Mouse (Mus musculus) hindbrain, embryonic 11.5 days (tissue): ENCODE results near the gene Gabarapl1. TPM values are rescaled to one million over a fixed set of nuclear protein-coding genes. Genes with fewer than 3 reads are reported as not detected.

Experiments
- ATAC-seq: fragments of 200-750 bp; cut with Nextera tagmentation; 2 replicates; pipeline ENCODE4 v1.8.0; 2017; ENCODE audit warnings: mild to moderate bottlenecking, moderate TSS enrichment, moderate library complexity; ENCODE audit not compliant: low FRiP score
- DNase-seq: peaks from one replicate; pipeline ENCODE4 v3.0.0-alpha.2; 2015; ENCODE audit warnings: low spot score
- H3K27ac ChIP-seq: fragments of 300-500 bp; sonication (generic); 2 replicates; pipeline ENCODE4 v1.5.1; 2014; ENCODE audit warnings: mild to moderate bottlenecking, low read depth, low read length
- H3K27me3 ChIP-seq: fragments of 300-500 bp; sonication (generic); 2 replicates; pipeline ENCODE4 v1.6.1; 2014; ENCODE audit warnings: mild to moderate bottlenecking, low read length, moderate library complexity, mixed read lengths; ENCODE audit not compliant: control insufficient read depth, insufficient read depth
- H3K36me3 ChIP-seq: fragments of 300-500 bp; sonication (generic); 2 replicates; pipeline ENCODE4 v1.6.1; 2014; ENCODE audit warnings: mild to moderate bottlenecking, low read length, moderate library complexity, mixed read lengths; ENCODE audit not compliant: control insufficient read depth, insufficient read depth
- H3K4me1 ChIP-seq: fragments of 300-500 bp; sonication (generic); replicated peaks from 2 replicates; pipeline ENCODE4 v1.6.1; 2014; ENCODE audit warnings: low read length, mixed read lengths; ENCODE audit not compliant: control insufficient read depth, insufficient read depth
- H3K4me2 ChIP-seq: fragments of 300-500 bp; sonication (generic); replicated peaks from 2 replicates; pipeline ENCODE4 v1.6.1; 2014; ENCODE audit warnings: mild to moderate bottlenecking, low read depth, low read length
- H3K4me3 ChIP-seq: fragments of 300-500 bp; sonication (generic); 2 replicates; pipeline ENCODE4 v1.5.1; 2014; ENCODE audit warnings: low read depth, low read length
- H3K9ac ChIP-seq: fragments of 300-500 bp; sonication (generic); 2 replicates; pipeline ENCODE4 v1.6.1; 2014; ENCODE audit warnings: low read depth, low read length
- H3K9me3 ChIP-seq: fragments of 300-500 bp; sonication (generic); 2 replicates; pipeline ENCODE4 v1.6.1; 2016; ENCODE audit warnings: low read length; ENCODE audit not compliant: control insufficient read depth
- WGBS: fragments of 180-500 bp; shearing (Covaris S2); extraction: QIAGEN DNeasy Blood & Tissue Kit; methylation state at CpG from one replicate; pipeline ENCODE4 v1.1.7; 2014; 5-methylcytosine and 5-hydroxymethylcytosine counted together
- polyA plus RNA-seq: library from polyadenylated mRNA; unstranded; fragments of >200 nt; fragmentation: Nextera tagmentation; extraction: Ambion mirVana; gene quantifications from 2 replicates; pipeline ENCODE4 v1.2.1, GENCODE M21; 2014

Gene Gabarapl1
- polyA plus RNA-seq, 1 experiment from 2014 or later: 26.7 TPM

DNA sequence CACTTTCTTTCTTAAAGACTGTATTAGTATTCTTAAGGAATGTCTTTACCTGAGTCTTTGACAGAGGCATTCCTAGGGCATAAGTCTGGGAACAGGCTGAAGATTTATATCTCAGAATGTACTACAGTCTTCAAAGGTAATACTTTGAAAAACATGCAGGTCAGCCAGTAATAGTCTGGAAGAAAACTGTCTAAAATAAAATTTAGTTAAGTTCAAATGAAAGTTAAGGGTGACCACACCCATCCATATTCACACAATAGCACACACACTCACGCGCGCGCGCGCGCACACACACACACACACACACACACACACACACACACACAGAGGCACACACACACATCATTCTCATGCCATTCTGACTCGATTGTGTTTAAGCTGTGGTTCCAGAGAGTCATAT lies 44.6 kb downstream of the Gabarapl1 start, which contains the start of gene Klre1:
TSS of gene Klre1 (plus strand) at position 301 of the 400 bp plus-strand sequence.
- no peaks in the 10 kb centered on the region for H3K27me3 ChIP-seq
- no peaks in the 10 kb centered on the region for H3K9me3 ChIP-seq
- H3K4me1 ChIP-seq: no peaks in the 10 kb centered on the region
- no peak within 1 kb of the TSS for H3K4me3 ChIP-seq
- DNase-seq (no peak), ATAC-seq (no peak)
- 93% methylated on average over 8 of the region's 8 CpGs for WGBS
- H3K9ac ChIP-seq: no peak within 1 kb of the TSS
- no peaks in the 10 kb centered on the region for H3K36me3 ChIP-seq
- H3K27ac ChIP-seq: no peak within 1 kb of the TSS
- no peak within 1 kb of the TSS for H3K4me2 ChIP-seq

DNA sequence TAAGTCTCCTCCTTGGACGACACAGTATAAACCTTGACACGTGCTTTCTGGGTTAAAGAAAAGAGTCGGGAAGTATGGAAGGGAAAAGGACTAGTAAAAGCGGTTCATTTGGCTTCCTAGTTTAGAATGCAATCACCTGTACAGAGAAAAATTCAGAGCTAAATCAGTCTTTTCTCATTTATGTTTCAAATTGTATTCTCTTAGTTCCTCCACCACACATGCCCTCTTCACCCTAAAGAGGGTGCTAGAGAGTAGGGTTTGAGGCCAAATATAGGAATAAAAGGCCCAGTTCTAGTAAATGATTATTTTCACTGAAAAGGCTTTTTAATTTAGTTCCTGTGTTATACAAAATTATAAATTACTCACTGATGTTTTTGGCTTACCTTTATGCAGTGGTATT lies 48.3 kb downstream of the Gabarapl1 start:
- Histone ChIP-seq H3K36me3 (no peaks in the 10 kb centered on the region), H3K4me3 (no peak overlapping the region), H3K4me1 (no peaks in the 10 kb centered on the region), H3K9ac (no peak overlapping the region), H3K4me2 (no peak overlapping the region), H3K27me3 (no peaks in the 10 kb centered on the region), H3K9me3 (no peaks in the 10 kb centered on the region), H3K27ac (no peak overlapping the region)
- no peak for DNase-seq
- ATAC-seq: no peak
- 75% methylated on average over 4 of the region's 4 CpGs for WGBS

DNA sequence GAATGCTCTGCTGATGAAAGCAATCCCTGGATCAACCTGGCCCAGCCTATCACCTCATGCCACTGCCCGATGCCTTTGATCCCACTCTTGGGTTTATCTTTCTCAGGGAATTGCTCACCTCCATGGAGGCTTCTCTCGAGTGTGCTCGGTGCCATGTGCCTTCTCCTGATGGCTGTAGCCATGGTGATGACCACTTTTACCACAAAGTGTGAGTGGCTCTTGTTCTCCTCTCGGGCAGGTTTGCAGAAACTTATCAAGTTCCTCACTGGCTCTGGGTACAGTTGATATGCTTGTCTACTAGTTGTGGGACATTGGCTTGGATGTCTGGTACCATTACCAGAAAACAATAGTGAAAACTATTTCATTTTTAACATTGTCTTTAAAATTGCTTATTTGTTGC lies 48.9 kb downstream of the Gabarapl1 start:
- no peaks in the 10 kb centered on the region for H3K36me3 ChIP-seq
- H3K4me1 ChIP-seq: no peaks in the 10 kb centered on the region
- H3K4me2 ChIP-seq: no peak overlapping the region
- no peaks in the 10 kb centered on the region for H3K9me3 ChIP-seq
- 89% methylated on average over 4 of the region's 4 CpGs for WGBS
- no peak overlapping the region for H3K27ac ChIP-seq
- H3K9ac ChIP-seq: no peak overlapping the region
- DNase-seq (no peak), ATAC-seq (no peak)
- no peaks in the 10 kb centered on the region for H3K27me3 ChIP-seq
- no peak overlapping the region for H3K4me3 ChIP-seq

GRCm38 (mm10) chr6:129583014-129583413 lies 50.1 kb downstream of the Gabarapl1 start:
- no peak overlapping the region for H3K4me2 ChIP-seq
- no peaks in the 10 kb centered on the region for H3K4me1 ChIP-seq
- WGBS: 80% methylated on average over 3 of the region's 3 CpGs
- no peak overlapping the region for H3K9ac ChIP-seq
- H3K36me3 ChIP-seq: no peaks in the 10 kb centered on the region
- no peak overlapping the region for H3K4me3 ChIP-seq
- H3K9me3 ChIP-seq: no peaks in the 10 kb centered on the region
- DNase-seq: no peak
- H3K27ac ChIP-seq: no peak overlapping the region
- H3K27me3 ChIP-seq: no peaks in the 10 kb centered on the region
- no peak for ATAC-seq

- ATAC-seq: no peak
- WGBS: 85% methylated on average over 3 of the region's 3 CpGs
- no peaks in the 10 kb centered on the region for H3K27me3 ChIP-seq
Observed at GRCm38 (mm10) chr6:129591508-129591907, 58.5 kb downstream of the Gabarapl1 start, which contains the start of gene Klrd1. TSS of gene Klrd1 (plus strand) at chr6:129591782.

More at GRCm38 (mm10) chr6:129591508-129591907, 58.5 kb downstream of the Gabarapl1 start, which contains the start of gene Klrd1:
- Histone ChIP-seq H3K9me3 (no peaks in the 10 kb centered on the region), H3K4me3 (no peak within 1 kb of the TSS), H3K4me2 (no peak within 1 kb of the TSS), H3K36me3 (no peaks in the 10 kb centered on the region), H3K27ac (no peak within 1 kb of the TSS), H3K9ac (no peak within 1 kb of the TSS), H3K4me1 (no peaks in the 10 kb centered on the region)
- DNase-seq: no peak

Other genes starting within 250 kb of the Gabarapl1 start
- gene 4922502D21Rik, start 201.4 kb upstream of the Gabarapl1 start, polyA plus RNA-seq: not detected in 2 replicates
- gene Clec12a, start 190.5 kb upstream of the Gabarapl1 start, polyA plus RNA-seq: 0.25 and 0.36 TPM in 2 replicates
- not detected in 2 replicates for gene Clec12b, start 147.3 kb upstream of the Gabarapl1 start, polyA plus RNA-seq
- 12.5 and 12.9 TPM in 2 replicates for gene Clec1b, start 135.9 kb upstream of the Gabarapl1 start, polyA plus RNA-seq
- 0.33 and 0.46 TPM in 2 replicates for gene Clec9a, start 124.3 kb upstream of the Gabarapl1 start, polyA plus RNA-seq
- 1.3 and 1.4 TPM in 2 replicates for gene Clec1a, start 81.2 kb upstream of the Gabarapl1 start, polyA plus RNA-seq
- 0.14 TPM in 1 of 2 replicates, not detected in the other for gene Olr1, start 26.0 kb upstream of the Gabarapl1 start, polyA plus RNA-seq
- gene Tmem52b, start 20.6 kb upstream of the Gabarapl1 start, polyA plus RNA-seq: not detected in 2 replicates
- gene Klre1, start 44.7 kb downstream of the Gabarapl1 start, polyA plus RNA-seq: 0.11 TPM in 1 of 2 replicates, not detected in the other
- not detected in 2 replicates for gene Klrd1, start 58.6 kb downstream of the Gabarapl1 start, polyA plus RNA-seq
- gene Klrk1, start 90.7 kb downstream of the Gabarapl1 start, polyA plus RNA-seq: 0.25 and 0.28 TPM in 2 replicates
- gene Klrc3, start 110.2 kb downstream of the Gabarapl1 start, polyA plus RNA-seq: not detected in 2 replicates
- not detected in 2 replicates for gene Klrc2, start 127.5 kb downstream of the Gabarapl1 start, polyA plus RNA-seq
- not detected in 2 replicates for gene Klrc1, start 145.8 kb downstream of the Gabarapl1 start, polyA plus RNA-seq
- gene Klri1, start 184.0 kb downstream of the Gabarapl1 start, polyA plus RNA-seq: not detected in 2 replicates
- gene Klri2, start 207.3 kb downstream of the Gabarapl1 start, polyA plus RNA-seq: not detected in 2 replicates